Mouse (Mus musculus) lung, postnatal 0 days (tissue): ENCODE data around the gene Krt7.

ENCODE experiments used
- CTCF ChIP-seq: IDR thresholded peaks from 2 replicates; pipeline ENCODE4 v1.5.1; 2016; ENCODE audit warnings: antibody characterized with exemption, mild to moderate bottlenecking
- EP300 ChIP-seq: IDR thresholded peaks from 2 replicates; pipeline ENCODE4 v1.6.1; 2016; ENCODE audit warnings: antibody characterized with exemption, mild to moderate bottlenecking, control low read depth

DNA sequence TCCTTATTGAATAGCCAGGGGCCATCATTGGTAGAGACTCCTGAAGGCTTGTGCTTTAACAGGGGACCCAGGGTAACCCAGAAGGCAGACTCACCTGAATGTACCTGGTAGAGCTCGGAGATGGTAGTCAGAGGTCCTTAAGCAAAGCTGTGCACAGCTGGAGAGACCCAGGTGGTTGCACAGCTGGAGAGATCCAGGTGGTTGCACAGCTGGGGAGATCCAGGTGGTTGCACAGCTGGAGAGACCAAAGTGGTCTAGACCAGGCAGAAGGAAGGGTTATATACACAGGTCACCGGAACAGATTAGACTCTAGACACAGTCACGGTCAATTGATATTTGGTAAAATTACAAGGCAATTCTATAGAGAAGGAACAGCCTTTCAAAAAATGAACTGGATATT lies 13.9 kb upstream of the Krt7 start:
- TF ChIP-seq CTCF (no peak), EP300 (no peak)
